Mouse (Mus musculus) embryonic facial prominence, embryonic 13.5 days (tissue): ENCODE measurements around the gene Qk. TPM values are rescaled to one million over a fixed set of nuclear protein-coding genes. Genes with fewer than 3 reads are reported as not detected.

Source experiments
- ATAC-seq: fragments of 200-750 bp; cut with Nextera tagmentation; 2 replicates; pipeline ENCODE4 v1.8.0; 2017; ENCODE audit warnings: low read depth; ENCODE audit not compliant: insufficient number of reproducible peaks, insufficient read depth, low FRiP score, low TSS enrichment
- H3K27ac ChIP-seq: fragments of 300-500 bp; sonication (generic); 2 replicates; pipeline ENCODE4 v1.5.1; 2015; ENCODE audit warnings: moderate library complexity, mild to moderate bottlenecking, inconsistent platforms
- H3K27me3 ChIP-seq: fragments of 300-500 bp; sonication (generic); 2 replicates; pipeline ENCODE4 v1.6.1; 2015; ENCODE audit warnings: mild to moderate bottlenecking, inconsistent platforms
- H3K36me3 ChIP-seq: fragments of 300-500 bp; sonication (generic); 2 replicates; pipeline ENCODE4 v1.6.1; 2015; ENCODE audit warnings: mild to moderate bottlenecking, inconsistent platforms
- H3K4me1 ChIP-seq: fragments of 300-500 bp; sonication (generic); 2 replicates; pipeline ENCODE4 v1.6.1; 2015; ENCODE audit warnings: inconsistent platforms
- H3K4me2 ChIP-seq: fragments of 300-500 bp; sonication (generic); 2 replicates; pipeline ENCODE4 v1.6.1; 2015; ENCODE audit warnings: moderate library complexity, mild to moderate bottlenecking, inconsistent platforms
- H3K4me3 ChIP-seq: fragments of 300-500 bp; sonication (generic); 2 replicates; pipeline ENCODE4 v1.5.1; 2015; ENCODE audit warnings: mild to moderate bottlenecking, inconsistent platforms
- H3K9ac ChIP-seq: fragments of 300-500 bp; sonication (generic); 2 replicates; pipeline ENCODE4 v1.6.1; 2015; ENCODE audit warnings: mild to moderate bottlenecking, inconsistent platforms
- H3K9me3 ChIP-seq: fragments of 300-500 bp; sonication (generic); 2 replicates; pipeline ENCODE4 v1.6.1; 2016; ENCODE audit warnings: inconsistent platforms
- WGBS: fragments of 180-500 bp; shearing (Covaris S2); methylation state at CpG from one replicate; pipeline ENCODE4 v1.1.7; 2015; ENCODE audit warnings: mixed read lengths; 5-methylcytosine and 5-hydroxymethylcytosine counted together
- polyA plus RNA-seq: library from polyadenylated mRNA; unstranded; fragments of >200 nt; fragmentation: Nextera tagmentation; extraction: Ambion mirVana; gene quantifications from 2 replicates; pipeline ENCODE4 v1.2.1, GENCODE M21; 2015

Qk gene
- 30.4 TPM in 2 replicates for polyA plus RNA-seq

DNA sequence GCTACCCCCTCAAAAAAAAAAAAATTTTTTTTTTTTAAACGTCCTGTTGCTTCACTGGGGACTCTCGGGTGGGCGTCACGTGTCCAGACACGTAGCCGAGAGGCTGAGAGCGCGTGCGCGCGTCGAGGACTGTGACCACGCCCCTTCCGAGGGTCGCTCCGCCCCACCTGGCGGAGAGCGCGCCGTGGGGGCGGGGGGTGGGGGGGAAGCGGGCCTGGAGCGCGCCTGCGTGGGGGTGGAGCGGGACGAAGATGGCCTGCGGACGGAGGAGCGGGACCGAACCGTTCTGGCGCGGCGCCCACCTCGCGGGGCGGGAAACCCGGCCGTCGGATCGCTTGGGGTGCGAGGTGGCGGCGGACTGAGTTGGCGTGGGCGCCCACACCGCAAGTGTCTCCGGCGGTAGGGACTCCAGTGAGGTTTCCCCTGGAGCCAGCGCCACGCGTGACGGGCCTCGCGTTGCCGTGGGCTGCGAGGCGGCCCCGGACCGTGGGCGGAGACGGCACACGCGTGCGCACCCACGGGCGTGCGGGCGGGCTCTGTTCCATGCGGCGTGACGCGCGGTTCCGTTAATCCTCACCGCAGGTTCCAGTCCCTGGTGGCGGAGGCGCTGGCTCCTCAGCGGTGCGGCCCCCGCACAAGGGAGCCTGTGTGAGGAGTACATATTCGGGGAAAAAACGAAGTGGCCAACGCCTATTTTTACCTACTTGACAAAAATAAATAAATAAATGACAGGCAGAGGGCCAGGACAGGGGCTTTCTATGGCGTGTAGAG lies at the start of gene Qk:
Gene Qk (minus strand): TSS at position 170 of the 771 bp plus-strand sequence.
- H3K9ac ChIP-seq = peak within 1 kb of the TSS; percentile 95
- peak within 1 kb of the TSS; percentile 89 for H3K4me3 ChIP-seq
- H3K27ac ChIP-seq = peak within 1 kb of the TSS; percentile 97
- peak; percentile 77 for ATAC-seq
- peak within 1 kb of the TSS; percentile 68 for H3K4me2 ChIP-seq
- no peaks in the 10 kb centered on the region for H3K27me3 ChIP-seq
- peaks cover 14% of the 10 kb centered on the region for H3K4me1 ChIP-seq
- WGBS = under 1% methylated on average over 80 of the region's 86 CpGs
- H3K36me3 ChIP-seq = no peaks in the 10 kb centered on the region
- H3K9me3 ChIP-seq = no peaks in the 10 kb centered on the region

DNA sequence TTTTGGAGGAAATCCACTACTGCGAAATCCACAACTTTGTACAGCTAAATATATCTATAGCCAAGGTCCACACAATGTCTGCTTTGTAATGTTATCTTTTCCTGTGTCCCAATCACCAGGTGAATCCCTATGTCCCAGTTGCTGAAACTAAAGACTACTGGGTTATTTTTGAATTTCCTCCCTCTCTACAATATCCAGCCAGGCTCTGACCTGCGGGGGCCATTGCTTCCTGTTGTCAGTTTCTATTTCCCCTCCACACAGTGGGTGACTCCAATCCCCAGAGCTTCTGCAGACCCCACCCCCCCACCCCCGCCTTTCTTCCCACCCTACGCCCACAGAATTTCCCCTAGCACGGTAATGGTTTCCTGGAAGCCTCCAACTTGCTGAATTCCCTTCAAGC lies 47.4 kb upstream of the Qk start:
- no peak overlapping the region for H3K4me3 ChIP-seq
- no peaks in the 10 kb centered on the region for H3K27me3 ChIP-seq
- H3K36me3 ChIP-seq = no peaks in the 10 kb centered on the region
- WGBS = 64% methylated on average over 5 of the region's 5 CpGs
- peaks cover 17% of the 10 kb centered on the region; the same call in 1 of the 2 replicates for H3K4me1 ChIP-seq
- no peak overlapping the region for H3K9ac ChIP-seq
- H3K9me3 ChIP-seq = no peaks in the 10 kb centered on the region
- H3K4me2 ChIP-seq = no peak overlapping the region
- ATAC-seq = peak; percentile 64; the same call in 1 of the 2 replicates
- H3K27ac ChIP-seq = no peak overlapping the region

DNA sequence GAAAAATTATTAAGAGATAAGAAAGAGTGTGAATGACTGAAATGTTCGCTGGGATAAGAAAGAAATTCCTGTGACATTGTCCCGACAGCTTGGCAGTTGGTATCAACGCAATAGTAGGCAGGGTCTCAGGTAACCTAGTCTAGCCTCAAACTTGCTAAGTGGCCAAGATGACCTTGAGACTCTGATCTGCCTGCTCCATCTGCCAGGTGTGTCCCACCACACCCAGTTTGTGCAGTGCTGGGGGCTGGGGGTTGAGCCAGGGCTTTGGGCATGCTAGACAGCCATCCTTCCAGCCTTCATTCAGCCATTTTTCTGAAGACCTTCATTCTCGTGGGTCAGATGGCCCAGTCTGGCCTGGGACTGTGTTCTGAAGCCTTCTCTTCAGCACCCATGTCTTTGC lies 46.9 kb upstream of the Qk start:
- H3K27me3 ChIP-seq = no peaks in the 10 kb centered on the region
- H3K4me1 ChIP-seq = peaks cover 17% of the 10 kb centered on the region; the same call in 1 of the 2 replicates
- H3K36me3 ChIP-seq = no peaks in the 10 kb centered on the region
- WGBS = 87% methylated on average over 4 of the region's 4 CpGs
- no peaks in the 10 kb centered on the region for H3K9me3 ChIP-seq
- H3K4me3 ChIP-seq = no peak overlapping the region
- H3K9ac ChIP-seq = no peak overlapping the region
- ATAC-seq = no peak
- no peak overlapping the region for H3K27ac ChIP-seq
- H3K4me2 ChIP-seq = no peak overlapping the region

DNA sequence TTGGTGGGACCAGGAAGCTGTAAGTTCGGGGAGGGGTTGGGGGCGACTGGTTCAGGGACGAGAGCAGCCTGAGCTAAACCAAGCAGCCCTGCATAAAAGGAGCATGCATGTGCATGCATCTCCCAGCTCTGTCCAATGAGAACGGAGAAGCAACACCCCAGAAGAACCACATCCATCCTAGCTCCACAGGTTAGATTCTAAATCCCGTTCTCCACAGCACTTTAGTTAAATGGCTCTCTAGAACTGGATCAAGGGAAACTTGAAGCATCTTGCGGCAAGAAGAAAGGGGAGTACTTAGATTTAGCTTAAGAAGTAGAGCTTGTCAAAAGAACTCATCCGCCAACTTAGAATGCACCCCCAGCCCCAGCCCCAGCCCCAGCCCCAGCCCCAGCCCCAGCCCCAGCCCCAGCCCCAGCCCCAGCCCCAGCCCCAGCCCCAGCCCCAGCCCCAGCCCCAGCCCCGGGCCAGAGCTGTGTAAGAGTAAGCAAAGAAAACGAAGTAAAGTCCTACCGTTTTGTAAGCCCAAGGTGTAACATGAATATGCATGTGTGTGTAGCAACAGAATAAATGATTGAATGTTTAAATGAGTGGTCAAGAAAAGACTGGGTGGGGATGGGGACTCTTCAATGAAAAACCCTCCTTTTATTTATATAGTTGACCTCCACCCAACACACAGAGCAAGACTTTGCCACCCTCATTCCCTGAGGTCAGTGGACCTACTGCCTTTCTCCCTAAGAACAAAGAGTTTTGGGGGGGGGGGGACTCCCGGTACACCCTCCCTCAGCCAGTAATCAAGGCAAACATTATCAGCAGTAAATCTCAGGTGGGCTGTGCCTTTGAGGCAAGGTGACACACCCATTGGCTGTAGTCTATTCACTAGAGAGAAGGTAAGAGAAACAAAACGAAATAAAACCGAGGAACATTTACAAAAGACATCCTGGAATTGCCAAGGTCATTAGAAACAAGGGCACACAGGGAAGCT lies 46.1 kb upstream of the Qk start:
- H3K36me3 ChIP-seq = no peaks in the 10 kb centered on the region
- ATAC-seq = no peak
- WGBS = 62% methylated on average over 13 of the region's 13 CpGs
- no peak overlapping the region for H3K27ac ChIP-seq
- H3K27me3 ChIP-seq = no peaks in the 10 kb centered on the region
- no peak overlapping the region for H3K4me3 ChIP-seq
- no peaks in the 10 kb centered on the region for H3K9me3 ChIP-seq
- peaks cover 14% of the 10 kb centered on the region; the same call in 1 of the 2 replicates for H3K4me1 ChIP-seq
- no peak overlapping the region for H3K9ac ChIP-seq
- no peak overlapping the region for H3K4me2 ChIP-seq

DNA sequence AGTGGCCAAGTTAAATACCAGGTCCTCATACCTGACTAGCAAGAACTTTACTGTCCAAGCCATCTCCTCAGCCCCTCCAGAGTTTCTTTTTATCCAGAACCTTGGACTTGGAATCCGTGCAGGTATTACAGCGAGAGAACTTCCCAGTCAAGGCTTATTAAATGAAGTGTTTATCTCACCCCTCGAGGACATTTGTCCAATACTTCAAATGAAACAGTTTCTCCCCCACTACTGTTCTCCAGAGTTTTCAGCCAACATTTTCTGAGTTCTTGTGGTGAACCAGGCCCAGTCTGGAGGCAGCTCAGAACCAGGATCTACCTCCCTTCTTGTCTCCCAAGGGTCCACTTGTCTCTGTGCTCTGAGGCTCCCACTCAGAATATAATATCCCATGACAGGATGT lies 43.5 kb upstream of the Qk start:
- ATAC-seq = no peak
- Histone ChIP-seq H3K9ac (no peak overlapping the region), H3K9me3 (no peaks in the 10 kb centered on the region), H3K4me3 (no peak overlapping the region), H3K4me2 (no peak overlapping the region), H3K27me3 (no peaks in the 10 kb centered on the region), H3K4me1 (0 out of 2 replicates have a peak, but pooled peaks cover 6% of the 10 kb centered on the region), H3K27ac (no peak overlapping the region), H3K36me3 (no peaks in the 10 kb centered on the region)
- WGBS = 82% methylated on average over 3 of the region's 3 CpGs

DNA sequence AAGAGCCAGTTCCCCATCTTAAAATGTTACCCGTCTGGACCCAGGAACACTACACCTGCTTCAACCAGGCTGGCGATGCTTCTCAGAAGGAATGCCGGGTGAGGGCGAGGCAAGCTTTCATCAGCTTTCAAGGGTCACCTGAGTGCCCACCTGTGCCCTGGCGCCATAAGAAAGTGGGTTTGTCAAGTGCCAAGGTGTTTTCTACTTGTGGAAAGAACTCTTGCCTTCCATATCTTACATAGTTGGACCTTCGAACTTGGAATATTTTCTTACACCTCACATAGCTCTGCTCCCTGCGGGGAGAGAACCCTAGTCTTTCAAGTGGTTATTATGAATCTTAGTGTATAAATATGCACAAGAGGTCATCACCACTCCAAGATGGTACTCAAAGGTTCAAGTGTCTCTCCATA lies 42.2 kb upstream of the Qk start:
- Histone ChIP-seq H3K36me3 (no peaks in the 10 kb centered on the region), H3K27ac (no peak overlapping the region), H3K9me3 (no peaks in the 10 kb centered on the region), H3K4me2 (no peak overlapping the region), H3K4me1 (no peaks in the 10 kb centered on the region), H3K4me3 (no peak overlapping the region), H3K27me3 (no peaks in the 10 kb centered on the region), H3K9ac (no peak overlapping the region)
- WGBS = 90% methylated on average over 7 of the region's 7 CpGs
- no peak for ATAC-seq

DNA sequence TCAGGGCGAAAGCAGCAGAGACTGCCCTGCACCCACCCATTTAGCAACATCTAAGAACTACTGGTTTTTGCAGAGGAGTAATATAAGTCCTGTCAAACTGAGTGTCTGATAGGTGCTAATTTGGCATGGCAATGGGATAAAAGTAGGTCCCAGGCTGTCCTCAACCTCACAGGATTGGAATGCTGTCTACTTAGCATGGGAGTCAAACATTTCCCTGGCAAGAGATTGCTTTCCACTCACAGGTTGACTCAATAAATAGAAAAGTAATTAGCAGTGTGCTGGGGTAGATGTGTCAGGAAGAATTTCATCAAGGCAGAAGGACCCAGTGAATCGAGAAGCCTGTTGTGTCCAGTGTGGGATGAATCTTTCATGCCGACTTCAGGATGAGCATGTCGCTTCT lies 41.1 kb upstream of the Qk start:
- no peak overlapping the region for H3K27ac ChIP-seq
- H3K27me3 ChIP-seq = no peaks in the 10 kb centered on the region
- H3K4me3 ChIP-seq = no peak overlapping the region
- no peaks in the 10 kb centered on the region for H3K9me3 ChIP-seq
- WGBS = 67% methylated on average over 4 of the region's 4 CpGs
- H3K36me3 ChIP-seq = no peaks in the 10 kb centered on the region
- H3K4me1 ChIP-seq = no peaks in the 10 kb centered on the region
- H3K4me2 ChIP-seq = no peak overlapping the region
- H3K9ac ChIP-seq = no peak overlapping the region
- ATAC-seq = no peak

DNA sequence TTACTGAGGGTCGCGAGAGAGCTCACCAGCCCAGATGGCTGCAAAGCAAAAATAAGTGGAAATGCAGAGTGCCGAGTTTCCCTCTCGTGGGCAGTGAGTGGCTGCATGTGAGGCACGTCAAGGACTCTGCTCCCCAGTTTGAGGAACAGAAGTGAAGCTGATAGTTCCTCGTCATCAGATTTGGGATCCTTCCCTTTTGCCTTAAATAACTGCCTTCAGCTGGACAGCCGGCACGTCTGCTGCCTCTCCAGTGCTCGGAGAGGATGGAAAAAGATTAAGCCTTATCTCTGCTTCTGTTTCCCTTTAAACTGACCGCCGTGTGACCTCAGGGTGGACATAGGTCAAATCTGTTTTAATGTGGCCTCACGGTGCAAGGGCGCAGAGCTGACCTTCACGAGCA lies 39.8 kb upstream of the Qk start:
- H3K27ac ChIP-seq = no peak overlapping the region
- no peaks in the 10 kb centered on the region for H3K27me3 ChIP-seq
- H3K36me3 ChIP-seq = no peaks in the 10 kb centered on the region
- H3K4me1 ChIP-seq = no peaks in the 10 kb centered on the region
- no peaks in the 10 kb centered on the region for H3K9me3 ChIP-seq
- ATAC-seq = no peak
- H3K4me3 ChIP-seq = no peak overlapping the region
- H3K9ac ChIP-seq = no peak overlapping the region
- H3K4me2 ChIP-seq = no peak overlapping the region
- 55% methylated on average over 14 of the region's 14 CpGs for WGBS

DNA sequence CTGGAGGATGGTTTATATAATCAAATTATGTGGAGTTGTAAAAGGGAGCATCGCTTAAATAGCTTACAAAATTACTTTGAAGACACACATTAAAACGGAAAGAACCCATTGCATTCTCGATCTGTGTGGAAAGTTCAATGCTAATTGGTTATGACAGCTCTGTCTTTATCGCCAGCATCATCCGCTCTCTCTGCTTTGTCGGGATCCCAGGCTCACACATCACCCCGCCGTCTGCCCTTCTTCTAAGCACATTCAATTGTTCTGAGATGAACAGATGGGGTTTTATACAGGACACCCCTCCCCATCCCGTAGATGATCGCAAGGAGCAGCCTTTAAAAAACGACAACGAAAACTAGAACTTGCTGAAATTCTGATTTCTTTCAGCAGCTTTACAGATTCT lies 37.7 kb upstream of the Qk start:
- Histone ChIP-seq H3K4me3 (no peak overlapping the region), H3K36me3 (no peaks in the 10 kb centered on the region), H3K27me3 (no peaks in the 10 kb centered on the region), H3K4me1 (no peaks in the 10 kb centered on the region), H3K9ac (no peak overlapping the region), H3K27ac (no peak overlapping the region), H3K9me3 (no peaks in the 10 kb centered on the region), H3K4me2 (no peak overlapping the region)
- no peak for ATAC-seq
- 72% methylated on average over 12 of the region's 12 CpGs for WGBS

DNA sequence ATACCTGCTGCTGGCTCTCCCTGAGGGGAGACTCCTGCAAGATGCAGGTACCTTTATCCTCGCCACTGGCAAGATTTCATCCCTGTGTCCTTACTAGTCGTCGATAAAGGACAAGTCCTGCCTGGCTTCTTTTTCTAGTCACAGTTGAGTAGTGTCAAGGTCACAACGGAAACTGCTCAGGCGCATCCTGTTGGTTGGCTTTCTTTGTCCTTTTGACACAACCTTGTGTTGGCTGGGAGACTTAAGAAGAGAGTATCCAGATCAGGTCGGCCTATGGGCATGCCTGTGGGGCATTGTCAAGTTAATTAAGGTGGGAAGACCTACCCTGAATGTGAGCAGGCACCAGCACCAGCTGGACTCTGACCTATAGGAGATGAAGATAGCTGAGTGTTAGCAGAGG lies 36.6 kb upstream of the Qk start:
- Histone ChIP-seq H3K9ac (no peak overlapping the region), H3K27me3 (no peaks in the 10 kb centered on the region)
- ATAC-seq = no peak

DNA sequence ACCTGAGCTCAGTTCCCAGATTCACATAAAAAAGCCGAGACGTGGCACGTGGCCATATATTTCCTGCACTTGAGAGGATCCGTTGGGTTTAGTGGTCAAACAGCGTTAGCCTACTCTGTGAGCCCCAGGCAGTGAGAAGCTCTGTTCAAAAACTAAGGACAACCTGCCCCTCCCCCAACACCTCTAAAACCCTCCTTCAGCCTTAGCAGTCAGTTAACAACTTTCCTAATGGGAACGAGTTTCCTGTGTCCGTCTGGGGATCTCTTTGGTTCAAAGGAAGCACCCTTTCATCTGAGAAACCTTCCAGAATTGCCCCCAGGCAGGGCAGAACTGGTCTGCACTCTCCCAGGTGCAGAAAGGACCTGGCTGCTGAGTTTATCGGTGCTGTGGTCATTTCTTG lies 36.1 kb upstream of the Qk start:
- Histone ChIP-seq H3K27me3 (no peaks in the 10 kb centered on the region), H3K36me3 (no peaks in the 10 kb centered on the region), H3K9me3 (no peaks in the 10 kb centered on the region), H3K27ac (no peak overlapping the region), H3K4me1 (no peaks in the 10 kb centered on the region), H3K4me3 (no peak overlapping the region), H3K9ac (no peak overlapping the region), H3K4me2 (no peak overlapping the region)
- ATAC-seq = no peak
- 23% methylated on average over 8 of the region's 8 CpGs for WGBS

More for the DNA sequence above, 36.6 kb upstream of the Qk start:
- H3K27ac ChIP-seq = no peak overlapping the region
- H3K4me1 ChIP-seq = no peaks in the 10 kb centered on the region
- no peak overlapping the region for H3K4me3 ChIP-seq
- 49% methylated on average over 6 of the region's 6 CpGs for WGBS
- H3K9me3 ChIP-seq = no peaks in the 10 kb centered on the region
- no peak overlapping the region for H3K4me2 ChIP-seq
- H3K36me3 ChIP-seq = no peaks in the 10 kb centered on the region
